Mouse (Mus musculus) neural tube, embryonic 10.5 days (tissue): ENCODE measurements around the gene Cd19.

Source experiments
- DNase-seq: peaks from one replicate; pipeline ENCODE4 v3.0.0-alpha.2; 2017; ENCODE audit warnings: low spot score; ENCODE audit errors: extremely low spot score

The Cd19 gene

DNA sequence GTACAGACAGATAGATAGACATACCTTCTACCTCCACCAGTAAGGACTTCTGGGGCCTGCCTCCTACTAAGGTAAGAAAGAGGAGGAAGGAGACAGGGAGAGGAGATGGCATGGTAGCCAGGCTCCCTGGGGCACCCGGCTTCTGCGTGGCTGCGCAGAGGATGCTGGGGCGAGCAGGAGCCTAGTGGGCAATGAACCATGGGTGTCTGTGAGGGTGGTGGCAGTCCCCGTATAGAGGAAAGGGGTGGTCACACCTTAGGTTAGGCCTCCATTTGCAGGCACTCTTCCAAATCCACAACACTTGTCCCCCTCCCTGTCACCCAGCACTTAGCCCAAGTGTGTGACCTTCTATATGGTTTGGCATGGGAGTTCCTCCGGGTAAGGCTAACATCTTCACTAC lies at the start of gene Cd19:
Gene Cd19, minus strand, starts transcription at position 165 of the 400 bp plus-strand sequence.
- no peak for DNase-seq

DNA sequence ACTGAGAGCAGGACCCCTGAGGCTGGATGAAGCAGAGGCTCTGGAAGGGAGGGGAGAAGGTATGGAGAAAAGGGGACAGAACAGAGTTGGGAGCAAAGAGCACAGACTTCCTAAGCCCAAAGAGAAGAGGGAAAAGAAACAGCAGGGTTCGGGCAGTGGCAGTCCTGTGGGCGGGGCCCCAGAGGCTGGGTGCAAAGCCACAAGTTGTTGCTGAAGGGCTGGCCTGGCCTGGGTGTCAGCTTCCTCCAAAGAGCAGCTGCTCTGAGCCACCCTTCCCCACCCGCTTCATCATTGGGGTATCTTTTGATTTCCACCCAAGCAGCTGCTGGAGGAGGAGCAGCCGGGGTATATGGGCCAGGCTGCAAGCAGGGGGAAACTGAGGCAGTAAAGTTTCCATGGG lies 49.4 kb upstream of the Cd19 start:
- no peak for DNase-seq

DNA sequence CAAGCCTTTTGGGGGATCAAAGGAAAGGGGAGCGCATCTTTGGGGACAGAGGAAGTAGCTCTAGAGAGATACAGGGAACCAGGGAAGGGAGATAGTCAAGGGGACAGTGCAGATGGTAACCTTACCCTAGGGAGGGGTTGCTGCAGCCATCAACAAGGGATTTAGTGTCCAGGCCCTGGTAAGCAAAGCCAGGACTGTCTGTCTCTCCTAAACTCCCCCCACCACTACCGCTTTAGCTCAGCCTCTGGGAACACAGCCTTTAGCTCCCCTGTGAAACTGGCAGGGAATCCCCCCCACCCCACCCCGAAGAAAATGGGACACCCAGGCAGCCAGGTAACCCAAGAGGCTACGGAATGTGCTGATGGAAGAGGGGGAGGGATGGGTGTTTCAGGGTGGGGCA lies 48.9 kb upstream of the Cd19 start:
- DNase-seq = no peak

DNA sequence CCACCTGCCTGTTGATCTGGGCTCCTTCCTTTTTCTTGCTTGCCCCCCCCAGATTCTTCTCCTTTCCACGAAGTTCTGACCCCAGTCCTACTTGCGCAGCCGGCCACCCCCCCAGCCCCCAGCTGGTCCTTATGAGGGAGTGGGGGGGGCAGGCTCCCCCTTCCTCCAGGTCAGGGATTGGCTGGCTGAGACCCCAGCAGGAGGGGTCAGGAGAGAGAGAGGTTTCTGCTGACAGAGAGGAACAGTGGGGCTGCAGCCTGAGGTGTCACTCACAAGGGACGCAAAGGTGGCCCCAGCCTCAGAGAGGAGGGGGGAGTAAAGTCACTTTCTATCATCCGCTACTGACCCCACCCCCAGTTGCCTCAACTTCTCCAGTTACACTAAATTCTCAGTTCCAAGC lies 48.3 kb upstream of the Cd19 start, which contains the start of gene Atp2a1:
Gene Atp2a1, minus strand, starts transcription at position 105 of the 400 bp plus-strand sequence.
- DNase-seq = no peak

- no peak for DNase-seq
These were observed 46.9 kb upstream of the Cd19 start for GRCm38 (mm10) chr7:126461626-126462025.

DNA sequence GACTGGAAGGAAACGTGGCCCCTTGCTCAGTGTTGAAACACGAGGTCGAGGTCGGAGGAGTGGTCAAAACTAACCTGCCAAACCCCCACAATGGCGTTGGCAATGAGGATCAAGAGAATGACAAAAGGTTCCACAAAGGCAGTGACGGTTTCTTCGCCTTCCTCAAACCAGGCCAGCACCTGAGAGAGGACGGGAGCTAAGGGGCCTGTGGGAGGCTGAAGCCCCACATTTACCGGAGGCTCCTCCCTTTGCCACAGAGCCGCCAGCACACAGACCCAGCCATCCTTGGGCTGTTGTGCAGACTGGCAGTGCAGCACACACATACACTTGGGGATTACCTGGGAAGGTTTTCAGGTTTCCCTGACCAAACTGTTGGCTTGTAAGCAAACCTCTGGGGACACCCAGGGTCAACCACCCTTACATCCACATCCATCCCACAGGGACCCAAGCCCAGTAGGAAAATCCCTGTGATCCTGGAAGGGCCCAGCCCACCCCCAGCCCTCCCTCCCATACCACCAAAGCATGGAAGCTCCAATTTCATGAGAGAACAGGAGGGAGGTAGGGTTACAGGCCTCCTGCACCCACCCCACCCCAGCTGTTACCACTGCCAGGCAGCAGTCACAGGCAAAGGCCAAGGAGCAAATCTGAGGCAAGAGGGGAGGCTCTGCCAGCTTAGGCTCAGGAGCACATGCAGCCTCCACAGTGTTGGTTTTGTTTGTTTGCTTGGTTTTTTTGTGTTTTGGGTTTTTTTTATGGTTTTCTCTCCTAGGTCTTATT lies 46.1 kb upstream of the Cd19 start:
- no peak for DNase-seq

GRCm38 (mm10) chr7:126458844-126459618 lies 44.3 kb upstream of the Cd19 start:
- DNase-seq = no peak

DNA sequence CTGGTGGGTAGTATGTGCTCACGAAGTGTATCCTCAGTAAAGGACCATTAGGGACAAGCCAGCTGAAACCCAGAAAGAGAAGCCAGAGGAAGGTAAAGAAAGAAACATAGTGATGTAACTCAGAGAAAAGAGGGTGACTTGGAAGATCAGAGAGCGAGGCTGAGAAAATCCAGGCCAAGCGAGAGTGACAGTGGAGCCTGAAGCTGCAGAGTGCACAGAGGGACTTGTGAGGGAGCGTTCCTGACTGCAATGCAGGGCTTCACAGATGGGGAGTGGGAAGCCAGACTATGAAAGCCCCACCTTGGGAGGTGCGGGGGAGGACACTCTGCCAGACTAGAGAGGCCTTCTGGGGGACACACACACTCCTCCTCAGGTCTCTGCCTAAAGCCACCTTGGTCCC lies 43.5 kb upstream of the Cd19 start:
- DNase-seq = no peak

DNA sequence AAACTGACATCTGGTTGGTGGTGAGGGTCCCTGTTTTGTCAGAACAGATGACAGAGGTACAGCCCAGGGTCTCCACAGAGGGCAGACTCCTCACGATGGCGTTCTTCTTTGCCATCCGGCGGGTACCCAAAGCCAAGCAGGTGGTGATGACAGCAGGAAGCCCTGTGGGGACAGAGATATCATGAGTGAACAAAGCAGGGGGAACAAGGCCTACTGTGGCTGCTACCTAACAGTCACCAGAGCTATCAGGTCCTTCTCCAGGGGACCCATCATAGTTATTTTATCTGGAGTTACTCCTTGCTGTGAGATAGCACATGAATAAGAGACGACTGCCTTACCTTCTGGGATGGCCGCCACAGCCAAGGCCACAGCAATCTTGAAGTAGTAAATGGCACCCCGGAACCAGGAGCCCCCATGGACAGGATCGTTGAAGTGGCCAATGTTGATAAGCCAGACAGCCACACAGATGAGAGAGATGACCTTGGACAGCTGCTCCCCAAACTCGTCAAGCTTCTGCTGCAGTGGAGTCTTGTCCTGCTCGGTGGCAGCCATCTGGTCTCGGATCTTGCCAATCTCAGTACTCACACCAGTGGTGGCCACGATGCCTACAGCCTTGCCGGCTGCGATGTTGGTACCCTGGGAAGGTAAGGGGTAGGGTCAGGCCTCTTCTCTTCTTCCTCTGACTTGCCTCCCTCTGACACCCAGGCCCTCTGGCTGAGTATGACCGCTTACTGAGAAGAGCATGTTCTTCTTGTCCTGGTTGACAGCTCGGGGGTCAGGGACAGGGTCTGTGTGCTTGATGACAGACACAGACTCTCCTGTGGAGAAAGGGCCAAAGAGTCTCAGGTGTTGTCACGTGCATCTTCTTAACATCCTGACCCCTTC lies 41.9 kb upstream of the Cd19 start:
- no peak for DNase-seq

GRCm38 (mm10) chr7:126455242-126455641 lies 40.6 kb upstream of the Cd19 start:
- no peak for DNase-seq

- no peak for DNase-seq
These were observed 39.2 kb upstream of the Cd19 start for GRCm38 (mm10) chr7:126453861-126454260.

DNA sequence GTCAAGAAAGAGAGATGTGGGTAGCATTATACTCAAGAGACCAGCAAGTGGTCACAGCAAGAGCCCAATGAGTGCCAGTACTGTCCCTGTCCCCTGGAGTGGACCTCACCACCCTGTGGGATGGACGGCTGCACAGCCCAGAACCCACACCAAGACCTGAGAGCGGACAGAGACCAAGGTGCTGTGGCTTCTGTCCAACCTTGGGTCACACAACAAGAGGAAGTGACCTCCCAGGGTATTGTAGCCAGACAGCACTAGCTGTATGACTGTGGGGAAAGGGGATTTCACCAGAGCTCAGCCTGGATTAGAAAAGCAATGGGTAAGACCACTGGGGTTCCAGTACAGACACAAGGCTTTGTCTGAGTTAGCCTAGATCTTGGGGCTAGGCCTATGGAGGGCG lies 37.6 kb upstream of the Cd19 start:
- no peak for DNase-seq

DNA sequence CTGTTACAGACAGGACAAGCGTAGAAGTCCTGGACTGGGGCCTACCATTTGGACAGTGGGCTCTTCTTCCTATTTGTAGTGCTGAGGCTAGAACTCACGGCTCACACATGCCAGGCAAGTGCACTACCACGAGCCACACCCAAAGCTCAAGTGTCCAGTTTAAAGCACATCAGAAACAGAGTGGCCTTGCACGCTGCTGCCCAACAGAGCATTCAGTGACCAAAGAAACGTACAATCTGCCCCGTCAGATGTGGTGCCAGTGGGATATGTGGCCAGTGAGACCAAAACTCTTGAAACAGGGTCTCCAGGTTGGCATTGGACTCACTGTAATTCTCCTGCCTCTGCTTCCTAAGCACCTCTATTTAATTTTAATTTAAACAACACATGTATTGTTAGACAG lies 36.0 kb upstream of the Cd19 start:
- no peak for DNase-seq

GRCm38 (mm10) chr7:126449991-126450390 lies 35.3 kb upstream of the Cd19 start:
- DNase-seq = no peak

GRCm38 (mm10) chr7:126448481-126448880 lies 33.8 kb upstream of the Cd19 start:
- DNase-seq = no peak

DNA sequence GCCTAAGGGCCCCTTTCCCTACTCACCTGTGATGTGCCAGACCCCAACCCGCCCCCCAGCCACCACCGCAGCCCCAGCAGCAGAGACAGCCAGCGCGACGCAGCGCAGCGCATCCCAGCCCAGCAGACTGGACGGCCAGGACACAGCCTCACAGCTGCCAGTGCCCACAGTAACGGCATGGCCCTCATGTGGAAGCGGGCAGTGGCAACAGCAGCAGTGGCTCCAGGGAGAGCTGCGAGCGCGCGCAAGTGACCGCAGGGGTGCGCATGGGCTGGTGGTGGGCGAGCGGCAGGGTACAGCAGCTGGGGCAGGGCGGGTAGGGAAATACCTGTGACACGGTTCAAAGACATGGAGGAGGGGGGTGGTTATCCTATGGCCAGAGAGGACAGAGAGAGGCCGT lies 31.5 kb upstream of the Cd19 start:
- no peak for DNase-seq

DNA sequence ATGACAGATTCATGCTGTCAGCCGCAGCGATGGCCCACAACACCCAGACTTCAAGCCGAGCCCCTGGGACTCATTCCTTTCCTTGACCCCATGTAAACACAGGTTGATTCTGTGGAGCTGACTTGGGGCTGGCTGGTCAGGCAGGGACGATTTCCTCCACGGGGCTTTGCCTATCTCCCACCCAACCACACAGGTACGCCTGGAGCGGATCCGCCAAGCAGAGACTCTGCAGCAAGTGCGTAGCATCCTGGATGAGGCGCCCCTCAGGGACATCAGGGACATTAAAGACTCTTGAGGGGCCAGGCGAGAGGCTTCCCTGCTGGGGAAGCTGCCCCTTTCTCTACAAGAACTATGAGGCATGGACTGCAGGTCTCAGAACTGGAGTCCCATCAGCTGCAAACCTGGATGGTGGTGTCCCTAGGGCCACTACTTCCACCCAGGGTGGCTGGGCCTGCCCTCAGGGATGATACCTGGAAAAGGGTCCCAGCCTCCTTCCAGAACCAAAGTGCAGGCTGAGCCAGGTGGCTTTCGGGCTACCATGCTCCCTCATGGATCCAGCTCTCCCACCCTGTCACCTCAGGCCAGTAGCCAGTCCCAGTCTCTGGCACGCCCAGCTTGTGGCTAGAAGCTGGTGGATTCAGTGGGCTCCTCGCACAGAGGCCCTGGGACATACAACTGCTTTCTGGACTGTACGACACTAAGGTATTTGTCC lies 30.6 kb upstream of the Cd19 start:
- no peak for DNase-seq

GRCm38 (mm10) chr7:126444536-126444935 lies 29.8 kb upstream of the Cd19 start:
- no peak for DNase-seq

GRCm38 (mm10) chr7:126443997-126444396 lies 29.3 kb upstream of the Cd19 start:
- DNase-seq = no peak

- DNase-seq = no peak
These were observed 25.4 kb upstream of the Cd19 start for GRCm38 (mm10) chr7:126440134-126440533.

DNA sequence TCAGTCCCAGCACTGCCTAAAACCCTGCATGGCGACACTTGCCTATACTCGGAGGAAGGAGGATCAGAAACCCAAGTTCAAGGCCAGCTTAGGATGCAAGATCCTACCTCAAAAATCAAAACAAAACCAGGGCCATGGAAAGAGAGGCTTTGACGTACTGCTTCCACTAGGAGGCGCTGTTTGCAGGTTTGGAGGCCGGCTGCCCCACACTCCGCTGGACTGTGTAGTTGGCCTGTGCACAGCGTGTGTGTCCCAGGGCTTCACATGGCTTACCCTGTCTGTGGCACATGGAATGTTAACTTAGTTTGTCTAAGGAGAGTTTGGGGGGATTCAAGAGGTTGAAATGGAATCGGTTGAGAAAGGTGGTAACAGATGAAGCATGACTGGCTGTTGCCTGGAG lies 22.2 kb upstream of the Cd19 start:
- DNase-seq = peak; percentile 65
